Mouse (Mus musculus) intestine, postnatal 0 days (tissue): ENCODE measurements around the gene Gatc. TPM values are rescaled to one million over a fixed set of nuclear protein-coding genes. Genes with fewer than 3 reads are reported as not detected.

Source experiments
- ATAC-seq: fragments of 200-750 bp; cut with Nextera tagmentation; 2 replicates; pipeline ENCODE4 v1.8.0; 2017; ENCODE audit warnings: mild to moderate bottlenecking, moderate TSS enrichment, moderate library complexity
- H3K27ac ChIP-seq: fragments of 300-500 bp; sonication (generic); 2 replicates; pipeline ENCODE4 v1.5.1; 2014; ENCODE audit warnings: mild to moderate bottlenecking, low read depth, low read length, moderate library complexity
- H3K27me3 ChIP-seq: fragments of 300-500 bp; sonication (generic); replicated peaks from 2 replicates; pipeline ENCODE4 v1.6.1; 2014; ENCODE audit warnings: low read length, mixed read lengths; ENCODE audit not compliant: control insufficient read depth, insufficient read depth
- H3K36me3 ChIP-seq: fragments of 300-500 bp; sonication (generic); 2 replicates; pipeline ENCODE4 v1.6.1; 2014; ENCODE audit warnings: mild to moderate bottlenecking, moderate library complexity; ENCODE audit not compliant: control insufficient read depth, insufficient read depth
- H3K4me1 ChIP-seq: fragments of 300-500 bp; sonication (generic); replicated peaks from 2 replicates; pipeline ENCODE4 v1.6.1; 2014; ENCODE audit warnings: antibody characterized with exemption, low read length, mixed read lengths; ENCODE audit not compliant: control insufficient read depth, insufficient read depth
- H3K4me2 ChIP-seq: fragments of 300-500 bp; sonication (generic); replicated peaks from 2 replicates; pipeline ENCODE4 v1.6.1; 2014; ENCODE audit warnings: low read depth, mild to moderate bottlenecking, moderate library complexity
- H3K4me3 ChIP-seq: fragments of 300-500 bp; sonication (generic); 2 replicates; pipeline ENCODE4 v1.5.1; 2014; ENCODE audit warnings: low read depth, low read length
- H3K9ac ChIP-seq: fragments of 300-500 bp; sonication (generic); 2 replicates; pipeline ENCODE4 v1.6.1; 2014; ENCODE audit warnings: mild to moderate bottlenecking, low read depth, low read length
- H3K9me3 ChIP-seq: fragments of 300-500 bp; sonication (generic); 2 replicates; pipeline ENCODE4 v1.6.1; 2016; ENCODE audit warnings: mixed run types; ENCODE audit not compliant: control insufficient read depth
- CTCF ChIP-seq: sonication (generic); IDR thresholded peaks from 2 replicates; pipeline ENCODE4 v1.5.1; 2016; ENCODE audit warnings: low read depth, mild to moderate bottlenecking, control low read depth, antibody characterized with exemption, moderate library complexity
- WGBS: fragments of 180-500 bp; shearing (Covaris S2); extraction: QIAGEN DNeasy Blood & Tissue Kit; methylation state at CpG from one replicate; pipeline ENCODE4 v1.1.7; 2014; 5-methylcytosine and 5-hydroxymethylcytosine counted together
- polyA plus RNA-seq: library from polyadenylated mRNA; unstranded; fragments of >200 nt; fragmentation: Nextera tagmentation; extraction: Ambion mirVana; gene quantifications from 2 replicates; pipeline ENCODE4 v1.2.1, GENCODE M21; 2015

Gene Gatc
- polyA plus RNA-seq, 1 experiment from 2014 or later, result 15.2 TPM

- Histone ChIP-seq H3K4me2 (no peak overlapping the region), H3K9ac (no peak overlapping the region), H3K36me3 (no peaks in the 10 kb centered on the region), H3K4me1 (no peaks in the 10 kb centered on the region), H3K9me3 (no peaks in the 10 kb centered on the region), H3K27me3 (no peaks in the 10 kb centered on the region), H3K4me3 (no peak overlapping the region), H3K27ac (no peak overlapping the region)
- WGBS, result 45% methylated on average over 13 of the region's 13 CpGs
- no peak for ATAC-seq
- no peak for TF ChIP-seq CTCF
These were observed 14.1 kb upstream of the Gatc start for GRCm38 (mm10) chr5:115355070-115355469.

- peaks cover 3% of the 10 kb centered on the region for H3K36me3 ChIP-seq
- no peaks in the 10 kb centered on the region for H3K27me3 ChIP-seq
- no peaks in the 10 kb centered on the region for H3K9me3 ChIP-seq
- H3K27ac ChIP-seq, result no peak overlapping the region
- H3K4me3 ChIP-seq, result no peak overlapping the region
- H3K4me1 ChIP-seq, result no peaks in the 10 kb centered on the region
- WGBS, result 78% methylated on average over 5 of the region's 5 CpGs
- H3K4me2 ChIP-seq, result no peak overlapping the region
- peak; percentile 22; the same call in 1 of the 2 replicates for TF ChIP-seq CTCF
- H3K9ac ChIP-seq, result no peak overlapping the region
- ATAC-seq, result no peak
These were observed 10.4 kb upstream of the Gatc start for GRCm38 (mm10) chr5:115351348-115351747.

- peaks cover 24% of the 10 kb centered on the region for H3K36me3 ChIP-seq
- H3K4me2 ChIP-seq, result peak overlapping the region; percentile 83
- no peaks in the 10 kb centered on the region for H3K27me3 ChIP-seq
- H3K4me3 ChIP-seq, result peak overlapping the region; percentile 91
- peak overlapping the region; percentile 85; the same call in 1 of the 2 replicates for H3K9ac ChIP-seq
- no peaks in the 10 kb centered on the region for H3K4me1 ChIP-seq
- H3K9me3 ChIP-seq, result no peaks in the 10 kb centered on the region
- ATAC-seq, result peak; percentile 12; the same call in 1 of the 2 replicates
- H3K27ac ChIP-seq, result 0 out of 2 replicates have a peak overlapping the region, but pooled peaks have one; percentile 22
- under 1% methylated on average over 18 of the region's 18 CpGs for WGBS
- no peak for TF ChIP-seq CTCF
These were observed 8.2 kb upstream of the Gatc start for GRCm38 (mm10) chr5:115349225-115349555.

- peak; percentile 54 for TF ChIP-seq CTCF
- under 1% methylated on average over 69 of the region's 74 CpGs for WGBS
- Histone ChIP-seq H3K4me2 (peak within 1 kb of the TSS; percentile 83), H3K9me3 (no peaks in the 10 kb centered on the region), H3K27me3 (no peaks in the 10 kb centered on the region), H3K4me3 (peak within 1 kb of the TSS; percentile 91), H3K4me1 (no peaks in the 10 kb centered on the region), H3K9ac (peak within 1 kb of the TSS; percentile 85), H3K36me3 (peaks cover 29% of the 10 kb centered on the region), H3K27ac (peak within 1 kb of the TSS; percentile 69)
- peak; percentile 89 for ATAC-seq
These were observed 7.7 kb upstream of the Gatc start, which contains the start of gene Cox6a1 for GRCm38 (mm10) chr5:115348546-115349224. TSS of gene Cox6a1 (minus strand) at chr5:115348981.

- Histone ChIP-seq H3K36me3 (peaks cover 38% of the 10 kb centered on the region), H3K4me2 (peak overlapping the region; percentile 83), H3K4me3 (peak overlapping the region; percentile 91), H3K27ac (peak overlapping the region; percentile 57; the same call in 1 of the 2 replicates), H3K9ac (peak overlapping the region; percentile 37; the same call in 1 of the 2 replicates), H3K27me3 (no peaks in the 10 kb centered on the region), H3K4me1 (no peaks in the 10 kb centered on the region), H3K9me3 (no peaks in the 10 kb centered on the region)
- under 1% methylated on average over 5 of the region's 5 CpGs for WGBS
- peak; percentile 41 for ATAC-seq
- peak; percentile 96 for TF ChIP-seq CTCF
These were observed 6.6 kb upstream of the Gatc start for GRCm38 (mm10) chr5:115347564-115347963.

GRCm38 (mm10) chr5:115341314-115342165, 562 bp upstream of the Gatc start:
- peak; percentile 52 for ATAC-seq

More at GRCm38 (mm10) chr5:115341314-115342165, 562 bp upstream of the Gatc start:
- Histone ChIP-seq H3K27me3 (no peaks in the 10 kb centered on the region), H3K4me3 (peak overlapping the region; percentile 95), H3K27ac (peak overlapping the region; percentile 74; the same call in 1 of the 2 replicates), H3K9ac (peak overlapping the region; percentile 91), H3K36me3 (peaks cover 43% of the 10 kb centered on the region), H3K9me3 (no peaks in the 10 kb centered on the region), H3K4me2 (peak overlapping the region; percentile 83), H3K4me1 (0 out of 2 replicates have a peak, but pooled peaks cover 6% of the 10 kb centered on the region)
- WGBS, result 7% methylated on average over 36 of the region's 36 CpGs
- TF ChIP-seq CTCF, result peak; percentile 3; the same call in 1 of the 2 replicates
